ENCODE assay signal across 15 mouse cellular contexts in the genomic region with DNA sequence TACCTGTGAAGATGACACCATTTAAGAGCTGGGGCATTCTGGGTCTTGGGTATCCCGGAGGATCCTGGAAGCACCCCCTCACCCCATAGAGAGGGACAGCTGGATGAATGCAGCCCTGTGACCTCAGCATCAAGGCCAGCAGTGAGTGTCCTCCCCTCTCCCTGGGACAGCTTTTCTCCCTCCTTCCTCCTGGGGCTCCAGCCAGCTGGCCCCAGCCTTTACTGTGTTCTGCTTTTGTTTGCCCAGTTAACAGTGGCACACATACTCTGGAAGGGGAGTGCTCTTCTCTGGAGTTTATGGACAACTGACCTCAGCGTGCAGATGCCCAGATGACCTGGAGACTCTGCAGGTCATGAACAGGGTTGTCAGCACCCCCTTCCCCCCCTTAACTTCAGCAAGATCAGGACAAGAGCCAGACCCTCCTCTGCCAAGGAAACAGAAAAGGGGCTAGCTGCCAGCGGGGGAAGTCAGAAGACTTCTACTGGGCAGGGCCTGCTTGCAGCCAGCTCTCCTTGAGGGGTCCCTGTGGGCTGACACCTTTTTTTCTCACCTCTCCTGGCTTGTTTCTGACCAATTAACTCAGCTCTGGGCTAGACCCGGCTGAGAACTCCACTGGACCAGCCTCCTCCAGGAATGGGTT. TPM values are rescaled to one million over a fixed set of nuclear protein-coding genes. Genes with fewer than 3 reads are reported as not detected.
A peak's percentile ranks its signal among the peaks of the same experiment; 100 is the strongest.
DNase-seq lines count a peak whose midpoint lies in the region; ATAC-seq lines count a peak whose summit lies in the region.
"Had no signal": no experiment of that assay in that cellular context is flagged by ENCODE, and none has a peak within 500 bp of the region (broad histone marks: within the 10 kb centered on the region; RNA-seq: fewer than 3 reads in every experiment).

No protein-coding gene starts in this region.

- WGBS in hindbrain, embryonic 16.5 days = 28% methylated on average over 4 of the region's 4 CpGs
- 32% methylated on average over 4 of the region's 4 CpGs for WGBS in hindbrain, embryonic 10.5 days

- H3K4me2 ChIP-seq in hindbrain, embryonic 16.5 days (ENCODE audit: low read length) = no peak overlapping the region
- H3K4me2 ChIP-seq: heart, embryonic 13.5 days; limb, embryonic 13.5 days; neural tube, embryonic 12.5 days had no signal

- ATAC-seq in cerebellum, adult (ENCODE audit: insufficient number of reproducible peaks, low FRiP score, low TSS enrichment) = no peak
- ATAC-seq in hindbrain, embryonic 16.5 days = peak; percentile 55; the same call in 1 of the 2 replicates
- ATAC-seq: activated CD4-positive, CD25-positive, alpha-beta regulatory T cell, adult 4 months; intestine, postnatal 0 days had no signal

- H3K36me3 ChIP-seq in hindbrain, embryonic 16.5 days (ENCODE audit: control insufficient read depth, insufficient read depth, low read length) = no peaks in the 10 kb centered on the region
- no peaks in the 10 kb centered on the region for H3K36me3 ChIP-seq in hindbrain, embryonic 10.5 days
- H3K36me3 ChIP-seq: heart, embryonic 13.5 days; limb, embryonic 13.5 days; neural tube, embryonic 12.5 days had no signal

- H3K9me3 ChIP-seq in hindbrain, embryonic 16.5 days (ENCODE audit: control insufficient read depth, low read length) = no peaks in the 10 kb centered on the region
- no peaks in the 10 kb centered on the region for H3K9me3 ChIP-seq in hindbrain, embryonic 10.5 days
- H3K9me3 ChIP-seq: heart, embryonic 13.5 days; limb, embryonic 13.5 days; neural tube, embryonic 12.5 days had no signal

- H3K27ac ChIP-seq in hindbrain, embryonic 16.5 days (ENCODE audit: low read depth, low read length) = no peak overlapping the region
- H3K27ac ChIP-seq in hindbrain, embryonic 10.5 days = no peak overlapping the region; the same call in 1 of the 2 replicates
- H3K27ac ChIP-seq: heart, embryonic 13.5 days; limb, embryonic 13.5 days; neural tube, embryonic 12.5 days had no signal

- no peaks in the 10 kb centered on the region for H3K27me3 ChIP-seq in hindbrain, embryonic 16.5 days (replicated peaks; ENCODE audit: control insufficient read depth, insufficient read depth, low read length)
- H3K27me3 ChIP-seq in hindbrain, embryonic 10.5 days (ENCODE audit: insufficient read depth, poor library complexity, severe bottlenecking) = no peaks in the 10 kb centered on the region
- H3K27me3 ChIP-seq: heart, embryonic 13.5 days; limb, embryonic 13.5 days; neural tube, embryonic 12.5 days had no signal

- H3K9ac ChIP-seq in hindbrain, embryonic 16.5 days (ENCODE audit: low read depth, low read length) = no peak overlapping the region
- H3K9ac ChIP-seq: heart, embryonic 13.5 days; limb, embryonic 13.5 days; neural tube, embryonic 12.5 days had no signal

- peaks cover 7% of the 10 kb centered on the region for H3K4me1 ChIP-seq in hindbrain, embryonic 16.5 days (ENCODE audit: control insufficient read depth, insufficient read depth, low read depth, low read length)
- peaks cover 17% of the 10 kb centered on the region for H3K4me1 ChIP-seq in hindbrain, embryonic 10.5 days (replicated peaks)

- peak; percentile 12 for DNase-seq in cerebellum, adult 11-12 months
- no peak for DNase-seq in hindbrain, embryonic 10.5 days (ENCODE audit: low spot score)
- peak; percentile 13 for DNase-seq in right cerebral cortex, adult 18-20 months
- DNase-seq in right cerebral cortex, postnatal 10 days (ENCODE audit: low spot score in 2 of 2) = no peak
- peak; percentile 57 for DNase-seq in testis, postnatal 14 days (ENCODE audit: low spot score)
- DNase-seq in urinary bladder, adult 2 months (ENCODE audit: low spot score) = no peak
- DNase-seq: thymus, postnatal 25 days had no signal

- no peak overlapping the region for H3K4me3 ChIP-seq in hindbrain, embryonic 16.5 days (ENCODE audit: low read length)
- no peak overlapping the region for H3K4me3 ChIP-seq in hindbrain, embryonic 10.5 days
- H3K4me3 ChIP-seq: heart, embryonic 13.5 days; limb, embryonic 13.5 days; neural tube, embryonic 12.5 days had no signal

RNA-seq across cellular contexts. Expression of a gene that starts 10.8 kb away (rescaled TPM):
- polyA plus RNA-seq in hindbrain, embryonic 16.5 days (2015; fragmentation: Nextera tagmentation; extraction: Ambion mirVana) = 13.3 and 14.3 TPM in 2 replicates
- polyA plus RNA-seq in hindbrain, embryonic 10.5 days (2016; fragmentation: Nextera tagmentation; extraction: Ambion mirVana) = 0.66 and 1.2 TPM in 2 replicates
- polyA plus RNA-seq in urinary bladder, adult 2 months (2012; rRNA removed) = 0.09 and 0.10 TPM in 2 replicates
- polyA plus RNA-seq: activated CD4-positive, CD25-positive, alpha-beta regulatory T cell, adult 4 months; spleen, adult 2 months had no signal

Comparison
In these comparisons a context has a peak if more than half of its experiments do, and no peak if none do; other contexts are left out.
1. DNase-seq: peak in cerebellum, adult 11-12 months (single experiment), right cerebral cortex, adult 18-20 months (single experiment) and testis, postnatal 14 days (single experiment); none in hindbrain, embryonic 10.5 days (single experiment), right cerebral cortex, postnatal 10 days (0 of 2) and urinary bladder, adult 2 months (single experiment).